Mouse (Mus musculus): ENCODE results near the gene Fgfr2. TPM values are rescaled to one million over a fixed set of nuclear protein-coding genes. Genes with fewer than 3 reads are reported as not detected.

The Fgfr2 gene
- polyA plus RNA-seq, 1 experiment from 2014 or later, result 123 TPM

DNA sequence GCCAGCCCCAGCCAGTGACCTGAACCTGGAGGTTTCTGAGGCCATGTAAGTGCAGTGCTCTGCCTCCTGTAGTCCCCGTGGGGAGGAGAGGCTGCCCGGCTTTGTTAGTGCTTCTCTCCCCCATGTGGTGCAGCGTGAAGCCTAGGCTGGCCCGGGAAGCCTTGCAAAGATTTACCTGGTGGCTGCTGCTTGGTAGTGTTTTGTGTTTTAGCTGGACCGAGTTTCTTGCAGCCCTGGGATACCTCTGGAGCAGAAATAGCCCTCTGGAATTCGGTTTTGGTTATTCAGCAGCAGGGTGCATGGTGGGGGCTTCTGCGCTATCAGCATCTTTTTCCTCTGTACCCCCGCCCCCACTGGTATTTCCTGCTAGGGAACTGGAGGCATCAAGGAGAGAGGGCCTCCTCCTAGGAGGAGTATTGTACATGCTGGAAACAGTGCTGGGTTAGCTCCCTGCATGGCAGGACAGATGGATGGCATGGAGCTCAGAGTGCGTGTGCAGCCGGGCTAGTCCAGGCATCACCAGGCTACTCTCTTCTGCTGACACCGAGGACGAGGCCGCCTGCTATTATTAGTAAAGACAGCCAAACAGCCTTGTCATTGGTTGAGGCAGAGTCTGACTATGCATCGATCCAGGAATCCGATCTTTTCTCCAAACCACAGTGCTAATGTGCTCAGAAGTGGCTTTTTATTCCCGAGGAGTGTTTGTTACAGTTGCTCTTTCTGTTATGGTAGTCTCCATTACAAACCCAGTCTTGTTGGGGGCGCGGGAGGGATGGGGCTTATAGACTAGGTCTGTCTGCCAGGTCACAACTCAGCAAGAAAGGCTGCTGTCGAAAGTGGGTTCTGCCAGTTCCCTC is 2430.0 kb downstream of the Fgfr2 start:
- peak overlapping the region; percentile 92 for H3K9ac ChIP-seq
- no peaks in the 10 kb centered on the region for H3K9me3 ChIP-seq
- H3K27me3 ChIP-seq, result no peaks in the 10 kb centered on the region
- no peaks in the 10 kb centered on the region for H3K36me3 ChIP-seq
- peaks cover 56% of the 10 kb centered on the region for H3K4me1 ChIP-seq
- WGBS, result 2% methylated on average over 19 of the region's 19 CpGs
- ATAC-seq (ENCODE audit: low FRiP score, low read depth), result peak; percentile 27; the same call in 1 of the 2 replicates
- peak overlapping the region; percentile 83 for H3K4me2 ChIP-seq (replicated peaks)
- H3K4me3 ChIP-seq, result peak overlapping the region; percentile 72
- peak overlapping the region; percentile 97 for H3K27ac ChIP-seq

DNA sequence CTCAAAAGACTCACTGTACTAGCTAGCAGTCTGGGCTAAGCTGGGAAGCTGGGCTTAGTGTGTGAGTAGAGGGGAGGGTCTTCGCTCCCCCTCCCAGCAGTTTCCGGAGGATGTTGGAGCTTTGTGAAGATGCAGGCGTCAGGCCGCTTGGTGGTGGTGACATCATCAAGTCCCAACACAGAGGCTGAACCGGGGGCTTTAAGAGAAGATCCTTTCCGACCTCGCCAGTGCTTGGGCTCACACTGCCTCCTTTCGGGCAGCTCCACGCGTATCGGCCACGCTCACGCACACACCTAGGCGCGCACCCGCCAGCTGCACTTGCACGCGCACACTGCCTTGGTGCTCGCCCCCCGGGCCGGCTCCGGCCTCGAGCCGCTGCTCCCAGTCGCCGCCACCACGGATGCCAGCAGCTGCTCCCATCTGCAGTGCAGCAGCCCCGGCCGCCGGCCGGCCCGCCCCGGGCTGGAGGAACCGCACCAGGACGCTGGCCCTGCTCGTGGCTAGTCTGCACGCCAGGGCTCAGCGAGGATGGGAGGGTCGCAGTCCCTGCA is 2430.7 kb downstream of the Fgfr2 start:
- under 1% methylated on average over 39 of the region's 39 CpGs for WGBS
- H3K4me1 ChIP-seq, result peaks cover 56% of the 10 kb centered on the region

DNA sequence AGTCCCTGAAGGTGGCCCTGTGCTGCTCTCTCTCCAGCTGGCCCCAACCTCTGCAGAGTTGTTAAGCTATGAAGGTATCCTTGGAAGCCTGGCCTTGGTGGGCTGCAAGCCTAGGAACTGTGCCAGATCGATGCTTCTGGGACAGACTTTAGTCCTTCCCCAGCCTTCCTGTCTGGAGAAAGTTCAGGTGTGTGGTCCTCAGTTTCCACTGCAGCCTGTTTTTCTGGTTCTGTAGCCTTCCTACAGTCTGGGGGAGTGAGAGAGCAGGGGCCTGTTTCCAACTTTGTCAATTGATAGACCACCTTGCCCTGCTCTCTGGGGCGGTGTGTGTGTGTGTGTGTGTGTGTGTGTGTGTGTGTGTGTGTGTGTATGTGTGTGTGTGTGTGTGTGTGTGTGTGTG is 2431.2 kb downstream of the Fgfr2 start:
- Histone ChIP-seq H3K4me2 (replicated peaks) (peak overlapping the region; percentile 83), H3K27ac (peak overlapping the region; percentile 97), H3K4me3 (peak overlapping the region; percentile 72), H3K9ac (peak overlapping the region; percentile 92), H3K27me3 (no peaks in the 10 kb centered on the region), H3K9me3 (no peaks in the 10 kb centered on the region), H3K36me3 (no peaks in the 10 kb centered on the region), H3K4me1 (peaks cover 58% of the 10 kb centered on the region)
- WGBS, result 32% methylated on average over 2 of the region's 2 CpGs
- no peak for ATAC-seq (ENCODE audit: low FRiP score, low read depth)

More for the DNA sequence above, 2430.7 kb downstream of the Fgfr2 start:
- H3K4me3 ChIP-seq, result peak overlapping the region; percentile 72
- peak; percentile 92 for ATAC-seq (ENCODE audit: low FRiP score, low read depth)
- peak overlapping the region; percentile 97 for H3K27ac ChIP-seq
- H3K9ac ChIP-seq, result peak overlapping the region; percentile 92
- no peaks in the 10 kb centered on the region for H3K9me3 ChIP-seq
- no peaks in the 10 kb centered on the region for H3K36me3 ChIP-seq
- H3K4me2 ChIP-seq (replicated peaks), result peak overlapping the region; percentile 83
- no peaks in the 10 kb centered on the region for H3K27me3 ChIP-seq

DNA sequence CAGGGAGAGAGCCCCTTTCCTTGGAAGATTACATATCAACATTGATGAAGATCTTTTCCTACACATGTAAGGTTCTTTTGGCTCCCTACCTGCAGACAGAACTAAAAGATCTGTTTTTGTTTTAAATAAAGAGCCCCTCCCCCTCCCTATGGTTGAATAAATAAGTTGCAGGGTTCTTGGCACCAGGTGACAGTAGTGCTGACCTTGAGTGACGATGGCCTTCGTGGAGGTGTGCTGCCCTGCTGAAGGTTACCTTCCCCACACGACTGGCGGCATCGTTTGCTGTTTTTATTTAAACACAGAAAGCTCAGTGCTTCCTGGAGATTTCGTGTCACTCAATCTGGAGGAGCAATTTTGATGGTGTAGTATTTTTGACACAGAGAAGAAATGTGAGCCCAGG is 2432.3 kb downstream of the Fgfr2 start:
- H3K27ac ChIP-seq, result 0 out of 2 replicates have a peak overlapping the region, but pooled peaks have one; percentile 97
- no peak for ATAC-seq (ENCODE audit: low FRiP score, low read depth)
- no peaks in the 10 kb centered on the region for H3K36me3 ChIP-seq
- WGBS, result 63% methylated on average over 6 of the region's 6 CpGs
- no peak overlapping the region for H3K4me3 ChIP-seq
- H3K4me2 ChIP-seq (replicated peaks), result peak overlapping the region; percentile 83; the same call in 1 of the 2 replicates
- no peaks in the 10 kb centered on the region for H3K27me3 ChIP-seq
- peaks cover 57% of the 10 kb centered on the region for H3K4me1 ChIP-seq
- H3K9ac ChIP-seq, result no peak overlapping the region
- no peaks in the 10 kb centered on the region for H3K9me3 ChIP-seq

DNA sequence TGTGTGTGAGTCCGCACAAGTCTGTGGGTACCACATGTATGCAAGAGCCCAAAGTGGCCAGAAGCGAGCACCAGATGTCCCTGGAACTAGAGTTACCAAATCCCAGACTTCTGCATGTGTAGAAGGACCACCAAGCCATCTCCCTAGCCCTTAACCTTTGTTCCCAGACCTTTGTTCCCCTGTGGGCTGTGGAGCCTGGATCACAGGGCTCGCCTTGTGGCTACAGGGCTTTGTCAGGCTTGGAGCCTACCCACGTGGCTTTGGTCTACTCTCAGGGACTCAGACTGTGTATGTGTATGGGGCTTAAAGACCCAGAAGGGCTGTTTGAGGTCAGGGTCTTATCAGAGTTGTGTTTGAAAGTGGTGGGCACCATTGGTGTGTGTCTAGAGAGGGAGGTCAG is 2434.5 kb downstream of the Fgfr2 start:
- no peak for ATAC-seq (ENCODE audit: low FRiP score, low read depth)
- no peaks in the 10 kb centered on the region for H3K9me3 ChIP-seq
- no peaks in the 10 kb centered on the region for H3K27me3 ChIP-seq
- H3K4me2 ChIP-seq (replicated peaks), result no peak overlapping the region
- H3K9ac ChIP-seq, result no peak overlapping the region
- 85% methylated on average over 4 of the region's 4 CpGs for WGBS
- no peak overlapping the region for H3K4me3 ChIP-seq
- peaks cover 34% of the 10 kb centered on the region for H3K4me1 ChIP-seq
- H3K36me3 ChIP-seq, result no peaks in the 10 kb centered on the region
- no peak overlapping the region for H3K27ac ChIP-seq

DNA sequence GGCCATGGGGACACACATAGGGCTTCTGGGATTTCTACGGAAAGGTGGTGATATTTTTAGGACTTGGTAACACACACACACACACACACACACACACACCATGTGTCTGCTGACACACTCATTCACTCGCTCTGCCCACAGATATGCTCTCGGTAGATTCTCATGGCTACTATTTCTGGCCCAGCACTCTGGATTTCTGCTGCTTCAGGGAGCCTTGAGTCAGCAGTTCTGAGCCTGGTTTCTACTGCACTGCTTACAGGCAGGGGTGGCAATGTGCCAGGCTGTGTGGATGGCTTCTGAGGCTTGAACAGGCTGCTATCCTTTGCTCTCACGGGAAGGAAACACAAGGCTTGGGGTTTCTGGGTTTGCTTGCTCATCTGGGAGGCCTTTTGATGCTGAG is 2441.4 kb downstream of the Fgfr2 start:
- H3K4me1 ChIP-seq, result peaks cover 31% of the 10 kb centered on the region
- 66% methylated on average over 4 of the region's 4 CpGs for WGBS
- H3K36me3 ChIP-seq, result no peaks in the 10 kb centered on the region
- no peaks in the 10 kb centered on the region for H3K9me3 ChIP-seq
- no peak overlapping the region for H3K4me3 ChIP-seq
- H3K27me3 ChIP-seq, result no peaks in the 10 kb centered on the region
- 0 out of 2 replicates have a peak overlapping the region, but pooled peaks have one; percentile 19 for H3K9ac ChIP-seq
- ATAC-seq (ENCODE audit: low FRiP score, low read depth), result no peak
- peak overlapping the region; percentile 49; the same call in 1 of the 2 replicates for H3K27ac ChIP-seq
- H3K4me2 ChIP-seq (replicated peaks), result no peak overlapping the region

DNA sequence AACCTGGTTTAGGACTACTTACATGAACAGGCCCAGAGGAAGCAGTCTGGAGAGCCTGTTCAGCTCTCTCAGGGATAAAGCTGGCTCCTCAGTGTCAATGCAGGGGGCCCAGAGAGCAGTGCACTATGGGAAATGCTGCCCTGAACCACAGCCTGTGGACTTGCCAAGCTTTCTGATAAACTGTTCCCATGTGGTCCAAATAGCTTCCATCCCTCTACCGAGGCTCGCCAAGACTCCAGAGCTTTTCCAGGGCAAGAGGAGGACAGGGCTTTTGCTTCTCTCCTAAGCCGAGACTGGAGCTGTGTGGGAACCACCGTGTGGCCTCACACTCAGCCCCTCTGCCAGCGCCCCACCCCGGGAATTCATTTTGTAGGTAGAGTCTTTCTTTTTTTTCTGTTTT is 2444.7 kb downstream of the Fgfr2 start:
- H3K4me1 ChIP-seq, result peaks cover 37% of the 10 kb centered on the region
- H3K27ac ChIP-seq, result no peak overlapping the region
- ATAC-seq (ENCODE audit: low FRiP score, low read depth), result no peak
- H3K4me3 ChIP-seq, result no peak overlapping the region
- H3K36me3 ChIP-seq, result peaks cover 19% of the 10 kb centered on the region
- no peak overlapping the region for H3K9ac ChIP-seq
- H3K9me3 ChIP-seq, result peaks cover 5% of the 10 kb centered on the region
- WGBS, result 84% methylated on average over 6 of the region's 6 CpGs
- H3K4me2 ChIP-seq (replicated peaks), result no peak overlapping the region
- H3K27me3 ChIP-seq, result no peaks in the 10 kb centered on the region

DNA sequence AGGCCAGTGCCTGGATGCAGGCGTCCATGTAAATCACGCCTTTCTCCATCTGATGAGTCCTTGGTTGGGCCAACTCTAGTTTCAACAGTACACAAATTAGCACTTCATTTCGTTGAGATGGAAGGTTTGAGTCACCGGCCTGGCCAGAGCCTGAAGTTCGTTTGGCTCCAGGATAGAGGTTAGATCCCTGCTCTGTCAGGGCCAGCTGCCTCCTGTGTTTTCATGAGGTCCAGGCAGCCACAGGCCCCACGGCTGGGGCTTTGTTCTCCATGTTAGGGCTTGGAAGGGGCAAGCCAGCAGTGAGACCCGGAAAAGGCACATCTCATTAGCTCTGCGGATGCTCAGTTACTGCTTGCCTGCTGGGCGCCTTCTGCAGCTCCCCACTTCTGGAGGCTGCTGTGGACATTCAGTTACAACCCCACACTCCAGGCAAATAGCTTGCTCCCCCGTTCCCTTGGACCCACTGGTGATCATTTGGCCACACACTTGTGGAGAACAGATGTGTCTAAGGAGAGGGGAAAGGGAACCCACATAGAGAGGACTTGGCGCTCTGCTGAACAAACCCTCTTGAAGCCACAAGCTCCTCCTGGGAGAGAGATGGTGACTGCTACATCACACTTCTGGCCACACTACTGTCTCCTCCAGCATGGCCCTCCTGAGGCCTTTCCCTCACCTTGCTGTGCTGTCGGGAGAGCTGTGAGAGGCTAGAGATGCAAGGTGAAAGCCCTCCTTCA is 2445.4 kb downstream of the Fgfr2 start:
- 66% methylated on average over 12 of the region's 12 CpGs for WGBS
- Histone ChIP-seq H3K9ac (no peak overlapping the region), H3K4me1 (peaks cover 32% of the 10 kb centered on the region), H3K36me3 (peaks cover 19% of the 10 kb centered on the region), H3K4me2 (replicated peaks) (no peak overlapping the region), H3K27me3 (no peaks in the 10 kb centered on the region), H3K4me3 (no peak overlapping the region), H3K9me3 (peaks cover 5% of the 10 kb centered on the region), H3K27ac (peak overlapping the region; percentile 28; the same call in 1 of the 2 replicates)
- no peak for ATAC-seq (ENCODE audit: low FRiP score, low read depth)

DNA sequence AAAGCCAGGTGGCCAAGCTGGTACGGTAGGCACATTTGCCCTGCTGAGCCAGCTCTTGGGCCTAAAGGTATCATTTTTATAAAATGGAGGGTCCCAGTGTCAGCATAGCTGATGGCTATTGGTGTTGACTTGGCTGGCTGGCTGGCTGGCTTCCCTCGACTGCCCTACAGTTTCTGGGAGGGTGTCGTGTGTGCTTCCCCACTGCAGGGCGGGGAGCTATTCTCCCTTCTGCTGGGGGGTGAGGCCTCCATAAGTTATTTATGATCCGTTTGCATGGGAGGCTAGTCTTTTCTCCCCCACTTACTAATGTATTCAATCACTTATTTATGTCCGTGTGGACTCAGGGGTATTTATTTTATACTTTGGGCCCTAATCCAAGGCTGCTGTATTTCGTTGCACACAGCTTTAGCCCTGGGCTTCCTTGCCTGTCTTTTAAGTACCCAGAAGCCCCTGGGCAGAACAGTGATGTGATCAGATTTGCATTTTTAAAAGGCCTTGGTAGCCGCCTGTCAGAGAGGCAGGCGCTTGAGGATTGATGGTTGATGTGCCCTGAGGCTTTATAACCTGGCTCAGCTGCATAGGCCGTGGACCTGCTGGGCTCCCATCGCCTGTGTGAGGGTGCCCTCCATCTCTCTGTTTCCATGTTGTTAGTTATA is 2446.1 kb downstream of the Fgfr2 start:
- H3K4me3 ChIP-seq, result no peak overlapping the region
- WGBS, result 32% methylated on average over 11 of the region's 11 CpGs
- H3K4me1 ChIP-seq, result peaks cover 27% of the 10 kb centered on the region
- no peaks in the 10 kb centered on the region for H3K27me3 ChIP-seq
- peaks cover 5% of the 10 kb centered on the region for H3K9me3 ChIP-seq
- peak; percentile 18; the same call in 1 of the 2 replicates for ATAC-seq (ENCODE audit: low FRiP score, low read depth)
- H3K36me3 ChIP-seq, result peaks cover 19% of the 10 kb centered on the region
- peak overlapping the region; percentile 28; the same call in 1 of the 2 replicates for H3K27ac ChIP-seq
- H3K4me2 ChIP-seq (replicated peaks), result no peak overlapping the region
- no peak overlapping the region for H3K9ac ChIP-seq

DNA sequence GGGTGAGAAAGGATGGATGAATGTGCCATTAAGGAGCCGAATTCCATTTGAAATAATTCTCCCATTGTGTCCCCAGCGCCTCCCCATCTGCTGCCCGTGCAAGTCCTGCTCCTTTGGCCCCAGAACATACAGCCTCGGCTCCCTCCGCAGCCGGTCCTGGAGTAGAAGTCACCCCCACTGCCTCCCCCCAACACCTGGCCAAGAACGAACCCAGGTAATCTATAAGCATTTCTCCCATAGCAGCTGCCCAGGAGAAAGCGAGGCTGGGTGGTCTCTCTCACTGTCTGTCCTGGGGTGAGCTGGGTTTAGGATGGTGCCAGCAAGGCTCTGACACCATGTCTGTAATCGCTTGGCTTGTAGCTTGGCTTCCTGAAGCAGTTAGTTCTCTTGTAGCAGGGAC is 2448.6 kb downstream of the Fgfr2 start:
- Histone ChIP-seq H3K4me1 (peaks cover 48% of the 10 kb centered on the region), H3K9ac (no peak overlapping the region), H3K4me2 (replicated peaks) (no peak overlapping the region), H3K9me3 (peaks cover 5% of the 10 kb centered on the region), H3K4me3 (no peak overlapping the region), H3K36me3 (peaks cover 19% of the 10 kb centered on the region), H3K27ac (no peak overlapping the region), H3K27me3 (no peaks in the 10 kb centered on the region)
- 85% methylated on average over 9 of the region's 9 CpGs for WGBS
- no peak for ATAC-seq (ENCODE audit: low FRiP score, low read depth)

DNA sequence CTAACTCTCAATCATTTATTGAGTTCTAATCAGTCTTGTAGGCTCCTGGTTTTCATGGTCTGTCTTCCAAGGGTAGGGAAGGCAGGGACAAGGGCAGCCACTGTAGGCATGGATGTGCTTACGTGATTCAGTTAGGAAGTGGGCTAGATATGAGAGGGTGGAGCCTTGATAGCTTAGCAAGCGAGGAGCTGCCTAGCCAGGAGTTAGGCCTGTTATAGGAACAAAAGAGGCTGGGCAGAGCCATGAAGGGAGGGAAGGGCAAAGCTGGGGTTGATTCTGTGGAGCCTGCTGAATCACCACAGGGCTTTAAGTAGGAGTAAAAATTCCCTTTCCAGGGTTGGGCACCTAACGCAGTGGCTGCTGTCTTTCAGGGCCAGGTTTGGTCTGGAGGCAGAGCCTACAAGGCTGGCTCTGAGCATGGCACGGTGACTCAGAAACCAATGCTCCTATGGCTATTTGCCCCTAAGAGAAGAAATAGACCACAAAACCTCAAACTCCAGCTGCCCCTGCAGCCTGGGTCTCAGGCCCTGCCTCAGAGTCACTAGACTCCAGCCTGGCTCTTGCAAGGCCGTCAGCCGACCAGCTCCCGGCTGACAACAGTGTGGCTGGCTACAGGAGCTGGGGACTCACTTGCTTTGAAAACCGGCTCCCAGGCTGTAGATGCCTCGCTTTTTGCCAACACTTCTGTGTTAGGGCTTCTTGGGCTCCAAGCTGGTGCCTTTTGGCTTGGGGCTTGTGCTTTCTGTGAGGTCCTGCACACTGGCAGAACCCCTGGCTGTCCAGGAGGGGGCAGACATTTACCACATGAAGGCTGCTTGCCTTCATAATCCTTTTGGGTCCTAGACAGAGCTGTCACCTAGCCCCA is 2449.7 kb downstream of the Fgfr2 start:
- H3K9me3 ChIP-seq, result peaks cover 5% of the 10 kb centered on the region
- no peaks in the 10 kb centered on the region for H3K27me3 ChIP-seq
- H3K4me2 ChIP-seq (replicated peaks), result no peak overlapping the region
- no peak overlapping the region for H3K27ac ChIP-seq
- 70% methylated on average over 9 of the region's 9 CpGs for WGBS
- peaks cover 57% of the 10 kb centered on the region for H3K4me1 ChIP-seq
- H3K4me3 ChIP-seq, result no peak overlapping the region
- ATAC-seq (ENCODE audit: low FRiP score, low read depth), result no peak
- peaks cover 19% of the 10 kb centered on the region for H3K36me3 ChIP-seq
- H3K9ac ChIP-seq, result peak overlapping the region; percentile 13
